Mouse (Mus musculus) forebrain, embryonic 12.5 days (tissue): ENCODE data around the gene Tspan5. TPM values are rescaled to one million over a fixed set of nuclear protein-coding genes. Genes with fewer than 3 reads are reported as not detected.

Experiments used
- ATAC-seq: fragments of 200-750 bp; cut with Nextera tagmentation; 2 replicates; pipeline ENCODE4 v1.8.0; 2017; ENCODE audit warnings: moderate TSS enrichment; ENCODE audit not compliant: low FRiP score
- H3K27ac ChIP-seq: fragments of 300-500 bp; sonication (generic); 2 replicates; pipeline ENCODE4 v1.5.1; 2016; ENCODE audit warnings: mild to moderate bottlenecking
- H3K27me3 ChIP-seq: fragments of 300-500 bp; sonication (generic); 2 replicates; pipeline ENCODE4 v1.6.1; 2016; ENCODE audit warnings: mild to moderate bottlenecking
- H3K36me3 ChIP-seq: fragments of 300-500 bp; sonication (generic); replicated peaks from 2 replicates; pipeline ENCODE4 v1.6.1; 2016; ENCODE audit warnings: mild to moderate bottlenecking
- H3K4me1 ChIP-seq: fragments of 300-500 bp; sonication (generic); 2 replicates; pipeline ENCODE4 v1.6.1; 2016
- H3K4me2 ChIP-seq: fragments of 300-500 bp; sonication (generic); 2 replicates; pipeline ENCODE4 v1.6.1; 2016; ENCODE audit warnings: mild to moderate bottlenecking, moderate library complexity
- H3K4me3 ChIP-seq: fragments of 300-500 bp; sonication (generic); replicated peaks from 2 replicates; pipeline ENCODE4 v1.5.1; 2016; ENCODE audit warnings: mild to moderate bottlenecking
- H3K9ac ChIP-seq: fragments of 300-500 bp; sonication (generic); 2 replicates; pipeline ENCODE4 v1.6.1; 2016; ENCODE audit warnings: mild to moderate bottlenecking
- H3K9me3 ChIP-seq: fragments of 300-500 bp; sonication (generic); 2 replicates; pipeline ENCODE4 v1.6.1; 2016
- WGBS: fragments of 180-500 bp; shearing (Covaris S2); methylation state at CpG from one replicate; pipeline ENCODE4 v1.1.7; 2016; 5-methylcytosine and 5-hydroxymethylcytosine counted together
- polyA plus RNA-seq: library from polyadenylated mRNA; unstranded; fragments of >200 nt; fragmentation: Nextera tagmentation; extraction: Ambion mirVana; gene quantifications from 2 replicates; pipeline ENCODE4 v1.2.1, GENCODE M21; 2016

The Tspan5 gene
- polyA plus RNA-seq, 1 experiment from 2014 or later: 62.4 TPM

DNA sequence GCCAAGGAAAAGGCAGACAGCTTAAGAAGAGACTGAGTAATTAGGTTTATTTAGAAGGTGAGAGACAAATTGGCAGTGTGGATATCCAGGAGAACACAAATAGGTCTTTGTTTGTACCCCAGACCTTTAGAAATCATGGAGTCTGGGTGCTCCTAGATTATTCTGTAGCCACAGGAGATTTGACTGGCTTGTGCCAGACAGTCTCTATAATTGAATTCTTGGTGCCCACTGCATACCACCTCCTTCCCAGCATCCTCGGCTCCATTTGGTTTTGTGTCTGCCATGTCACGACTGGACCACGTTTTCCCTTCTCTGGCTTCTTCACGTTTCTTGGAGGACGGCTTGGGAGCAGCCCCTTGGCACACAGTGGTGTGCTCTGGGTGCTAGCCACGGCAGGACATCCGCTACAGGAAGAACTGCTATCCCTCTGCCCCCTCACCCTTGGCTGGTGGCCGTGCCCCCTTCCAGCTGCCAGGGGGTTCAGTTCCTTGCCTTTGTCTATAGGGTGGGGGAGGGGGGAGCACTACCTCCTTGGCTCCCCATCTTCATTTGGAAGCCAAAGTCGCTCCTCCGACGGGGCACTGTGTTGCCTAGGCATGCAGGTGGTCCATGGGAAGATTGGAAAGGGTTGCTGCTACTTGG lies 61.6 kb downstream of the Tspan5 start:
- 82% methylated on average over 11 of the region's 11 CpGs for WGBS
- no peaks in the 10 kb centered on the region for H3K27me3 ChIP-seq
- no peaks in the 10 kb centered on the region for H3K9me3 ChIP-seq
- peak overlapping the region; percentile 60 for H3K27ac ChIP-seq
- no peak overlapping the region for H3K9ac ChIP-seq
- peaks cover 47% of the 10 kb centered on the region for H3K4me1 ChIP-seq
- H3K36me3 ChIP-seq: no peaks in the 10 kb centered on the region
- no peak overlapping the region for H3K4me3 ChIP-seq
- ATAC-seq: no peak
- H3K4me2 ChIP-seq: no peak overlapping the region

- WGBS: 81% methylated on average over 11 of the region's 11 CpGs
- H3K36me3 ChIP-seq: no peaks in the 10 kb centered on the region
- no peak overlapping the region for H3K4me2 ChIP-seq
- H3K27ac ChIP-seq: peak overlapping the region; percentile 60; the same call in 1 of the 2 replicates
- H3K9ac ChIP-seq: no peak overlapping the region
- H3K9me3 ChIP-seq: no peaks in the 10 kb centered on the region
- peaks cover 47% of the 10 kb centered on the region for H3K4me1 ChIP-seq
- no peak overlapping the region for H3K4me3 ChIP-seq
- no peak for ATAC-seq
- no peaks in the 10 kb centered on the region for H3K27me3 ChIP-seq
These were observed 62.4 kb downstream of the Tspan5 start for GRCm38 (mm10) chr3:138804104-138805048.

DNA sequence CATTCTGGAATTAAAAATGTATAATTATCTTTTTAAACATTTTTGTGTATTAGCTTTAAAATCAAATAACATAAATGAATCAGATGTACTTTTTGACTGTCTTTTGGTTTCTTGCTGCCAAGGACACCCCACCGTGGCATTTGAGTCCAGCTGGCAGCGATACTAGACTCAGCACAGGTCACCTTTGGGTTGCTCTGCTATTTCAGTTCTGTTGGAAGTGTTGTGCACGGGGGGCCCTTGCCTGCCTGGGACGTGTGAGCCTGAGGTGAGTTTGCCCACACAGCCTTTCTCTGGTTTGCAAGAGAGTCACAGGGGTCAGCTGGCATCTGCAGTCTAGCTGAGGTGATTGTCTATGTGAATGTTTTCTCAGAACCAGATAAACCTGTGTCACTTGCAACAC lies 65.8 kb downstream of the Tspan5 start:
- ATAC-seq: no peak
- Histone ChIP-seq H3K27me3 (no peaks in the 10 kb centered on the region), H3K4me2 (no peak overlapping the region), H3K36me3 (no peaks in the 10 kb centered on the region), H3K9me3 (no peaks in the 10 kb centered on the region), H3K4me1 (peaks cover 24% of the 10 kb centered on the region), H3K27ac (no peak overlapping the region), H3K9ac (no peak overlapping the region), H3K4me3 (no peak overlapping the region)
- WGBS: 90% methylated on average over 4 of the region's 4 CpGs

- peaks cover 19% of the 10 kb centered on the region; the same call in 1 of the 2 replicates for H3K4me1 ChIP-seq
- H3K27me3 ChIP-seq: no peaks in the 10 kb centered on the region
- H3K27ac ChIP-seq: no peak overlapping the region
- no peaks in the 10 kb centered on the region for H3K9me3 ChIP-seq
- no peak for ATAC-seq
- H3K4me3 ChIP-seq: no peak overlapping the region
- H3K9ac ChIP-seq: no peak overlapping the region
- no peaks in the 10 kb centered on the region for H3K36me3 ChIP-seq
- 94% methylated on average over 8 of the region's 8 CpGs for WGBS
- H3K4me2 ChIP-seq: no peak overlapping the region
These were observed 67.5 kb downstream of the Tspan5 start for GRCm38 (mm10) chr3:138809509-138809908.

DNA sequence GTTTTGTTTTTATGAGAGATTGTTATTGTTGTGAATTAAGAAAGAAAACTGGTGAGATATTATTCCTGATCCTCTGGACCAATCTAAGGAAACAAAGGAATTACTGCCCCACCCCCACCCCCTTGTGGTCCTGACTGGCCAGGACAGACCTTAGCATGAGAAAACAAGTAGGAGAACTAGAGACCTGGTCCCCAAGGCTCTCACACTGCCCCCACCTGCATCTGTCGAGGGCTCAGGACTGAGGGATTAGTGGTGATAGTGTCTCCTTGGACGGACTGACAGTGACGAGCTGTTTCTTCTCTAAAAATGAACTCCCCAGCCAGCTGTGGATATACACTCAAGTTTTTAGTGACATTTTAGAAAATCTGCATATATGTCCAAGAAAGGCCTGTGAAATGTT lies 70.6 kb downstream of the Tspan5 start:
- Histone ChIP-seq H3K9me3 (no peaks in the 10 kb centered on the region), H3K27me3 (no peaks in the 10 kb centered on the region), H3K9ac (no peak overlapping the region), H3K4me3 (no peak overlapping the region), H3K4me2 (no peak overlapping the region), H3K27ac (no peak overlapping the region), H3K36me3 (no peaks in the 10 kb centered on the region), H3K4me1 (peaks cover 29% of the 10 kb centered on the region; the same call in 1 of the 2 replicates)
- 27% methylated on average over 3 of the region's 3 CpGs for WGBS
- no peak for ATAC-seq

DNA sequence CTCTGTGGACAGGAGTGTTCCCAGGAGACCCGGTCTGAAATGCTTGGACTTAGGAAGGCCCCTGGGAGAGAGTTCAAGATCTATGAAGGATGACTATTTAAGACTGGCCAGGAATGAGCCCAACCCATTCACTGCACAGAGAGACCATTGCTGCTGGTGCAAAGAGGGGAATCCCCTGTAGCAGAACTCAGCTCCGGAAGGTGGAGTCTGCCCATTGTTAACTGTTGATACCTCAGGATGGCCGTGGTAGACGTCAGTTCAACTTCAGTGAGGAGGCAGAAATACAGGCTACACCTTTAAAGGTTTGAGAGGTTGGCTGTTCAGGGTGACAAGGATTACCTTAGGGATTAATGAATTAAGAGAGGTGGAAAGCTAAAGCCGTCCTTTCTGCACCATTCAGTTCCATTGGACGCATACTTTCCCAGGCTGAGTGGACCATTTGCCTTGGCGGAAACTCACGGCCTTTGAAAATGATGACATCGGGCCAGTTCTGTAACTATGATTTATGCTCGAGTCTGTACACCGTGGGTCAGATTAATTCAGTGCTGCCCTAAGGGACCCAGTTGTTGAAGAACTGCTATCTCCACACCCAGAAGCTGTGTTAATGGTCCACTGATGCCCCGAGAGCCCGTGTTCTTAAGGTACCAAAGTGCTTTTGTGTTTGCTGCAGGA lies 71.3 kb downstream of the Tspan5 start:
- Histone ChIP-seq H3K36me3 (no peaks in the 10 kb centered on the region), H3K4me3 (no peak overlapping the region), H3K27me3 (no peaks in the 10 kb centered on the region), H3K9me3 (no peaks in the 10 kb centered on the region), H3K4me2 (no peak overlapping the region), H3K9ac (no peak overlapping the region), H3K4me1 (peaks cover 29% of the 10 kb centered on the region; the same call in 1 of the 2 replicates), H3K27ac (0 out of 2 replicates have a peak overlapping the region, but pooled peaks have one; percentile 26)
- no peak for ATAC-seq
- 84% methylated on average over 13 of the region's 13 CpGs for WGBS

DNA sequence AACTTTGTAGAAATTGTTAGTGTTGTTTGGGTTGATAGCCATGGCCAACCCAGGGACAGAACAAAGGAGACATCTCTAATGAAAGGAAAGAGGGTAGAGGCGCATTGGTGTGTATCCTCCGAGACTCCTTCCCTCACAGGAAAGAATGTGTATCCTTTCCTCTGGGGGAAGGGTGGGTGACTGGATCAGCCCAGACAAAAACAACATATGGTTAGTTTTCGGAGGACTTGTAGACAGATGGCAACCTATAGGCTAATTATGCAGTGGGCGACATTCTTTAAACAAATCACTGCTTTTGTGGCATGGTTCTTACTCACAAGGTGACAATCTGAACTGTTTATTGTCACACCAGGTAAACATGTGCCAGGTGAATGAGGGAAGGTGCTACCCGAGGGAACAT lies 72.5 kb downstream of the Tspan5 start:
- Histone ChIP-seq H3K9ac (no peak overlapping the region), H3K27me3 (no peaks in the 10 kb centered on the region), H3K4me1 (peaks cover 29% of the 10 kb centered on the region; the same call in 1 of the 2 replicates), H3K4me2 (no peak overlapping the region), H3K9me3 (no peaks in the 10 kb centered on the region), H3K4me3 (no peak overlapping the region), H3K27ac (no peak overlapping the region), H3K36me3 (no peaks in the 10 kb centered on the region)
- ATAC-seq: peak; percentile 62; the same call in 1 of the 2 replicates
- 76% methylated on average over 5 of the region's 5 CpGs for WGBS

- H3K9me3 ChIP-seq: no peaks in the 10 kb centered on the region
- H3K9ac ChIP-seq: no peak overlapping the region
- 0 out of 2 replicates have a peak, but pooled peaks have one; percentile 15 for ATAC-seq
- no peak overlapping the region for H3K4me3 ChIP-seq
- no peaks in the 10 kb centered on the region for H3K36me3 ChIP-seq
- 86% methylated on average over 7 of the region's 7 CpGs for WGBS
- H3K27me3 ChIP-seq: no peaks in the 10 kb centered on the region
- no peak overlapping the region for H3K4me2 ChIP-seq
- H3K4me1 ChIP-seq: peaks cover 28% of the 10 kb centered on the region
- 0 out of 2 replicates have a peak overlapping the region, but pooled peaks have one; percentile 59 for H3K27ac ChIP-seq
These were observed 73.3 kb downstream of the Tspan5 start for GRCm38 (mm10) chr3:138815127-138815837.

DNA sequence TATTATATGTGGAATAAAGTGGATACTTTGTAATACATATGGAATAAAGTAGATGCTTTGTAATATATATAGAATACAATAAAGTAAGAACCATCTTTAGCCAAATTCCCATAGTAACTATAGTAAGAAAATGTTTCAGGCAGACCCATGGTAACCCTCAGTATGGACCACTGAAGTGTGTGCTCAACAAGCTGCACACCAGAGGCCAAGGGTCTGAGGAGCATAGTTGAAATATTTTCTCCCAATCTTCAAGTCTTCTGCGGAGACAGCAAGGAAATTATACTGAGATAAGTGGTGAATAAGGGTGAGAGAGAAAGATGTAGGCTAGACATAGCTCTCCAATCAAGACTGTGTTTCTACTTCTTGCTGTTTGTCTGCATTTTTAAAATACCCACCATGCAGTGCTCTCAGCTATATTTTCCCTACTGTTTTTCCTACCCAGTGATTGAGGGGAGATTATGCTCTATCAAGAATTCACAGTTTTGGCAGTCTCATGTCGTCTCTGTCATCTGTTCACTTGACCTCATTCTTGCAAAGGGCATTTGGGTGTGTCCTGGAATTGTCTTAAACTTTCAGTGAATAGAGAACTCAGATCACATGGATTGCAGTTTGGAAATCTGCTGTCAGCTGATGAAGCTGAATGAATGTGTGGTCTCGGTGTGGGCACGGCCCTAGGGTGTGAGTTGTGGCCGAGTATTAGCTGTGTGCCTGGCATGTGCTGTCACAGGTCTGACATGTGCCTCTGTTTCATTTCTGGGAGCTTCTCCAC lies 75.1 kb downstream of the Tspan5 start:
- Histone ChIP-seq H3K27me3 (no peaks in the 10 kb centered on the region), H3K4me2 (no peak overlapping the region), H3K27ac (no peak overlapping the region), H3K4me1 (peaks cover 40% of the 10 kb centered on the region), H3K9me3 (no peaks in the 10 kb centered on the region), H3K4me3 (no peak overlapping the region), H3K36me3 (no peaks in the 10 kb centered on the region), H3K9ac (no peak overlapping the region)
- WGBS: 67% methylated on average over 5 of the region's 5 CpGs
- no peak for ATAC-seq

GRCm38 (mm10) chr3:138819862-138820261 lies 77.9 kb downstream of the Tspan5 start:
- Histone ChIP-seq H3K4me1 (peaks cover 45% of the 10 kb centered on the region), H3K9me3 (no peaks in the 10 kb centered on the region), H3K4me2 (no peak overlapping the region), H3K27me3 (no peaks in the 10 kb centered on the region), H3K4me3 (no peak overlapping the region), H3K27ac (no peak overlapping the region), H3K36me3 (no peaks in the 10 kb centered on the region), H3K9ac (no peak overlapping the region)
- ATAC-seq: no peak
- 89% methylated on average over 6 of the region's 6 CpGs for WGBS

- H3K27me3 ChIP-seq: no peaks in the 10 kb centered on the region
- no peak overlapping the region for H3K9ac ChIP-seq
- no peak overlapping the region for H3K4me3 ChIP-seq
- no peak overlapping the region for H3K27ac ChIP-seq
- H3K9me3 ChIP-seq: no peaks in the 10 kb centered on the region
- peaks cover 45% of the 10 kb centered on the region for H3K4me1 ChIP-seq
- no peak overlapping the region for H3K4me2 ChIP-seq
- no peak for ATAC-seq
- 70% methylated on average over 5 of the region's 5 CpGs for WGBS
- no peaks in the 10 kb centered on the region for H3K36me3 ChIP-seq
These were observed 78.3 kb downstream of the Tspan5 start for GRCm38 (mm10) chr3:138820296-138820695.
